Mouse (Mus musculus) CH12.LX (cell line): ENCODE measurements around the gene Gm10198.

Experiments used
- CHD1 ChIP-seq: IDR thresholded peaks from 2 replicates; pipeline ENCODE4 v1.6.1; 2012; ENCODE audit warnings: low read depth, low read length, improper control_type of control experiment, inconsistent platforms
- CTCF ChIP-seq, 2 experiments: IDR thresholded peaks in 1 of 2; conservative IDR thresholded peaks in 1 of 2; 2 replicates each; pipeline ENCODE4 v1.5.1; 2011 to 2012; ENCODE audit warnings: low read depth in 2 of 2, low read length in 2 of 2, improper control_type of control experiment in 1 of 2, inconsistent platforms in 1 of 2, mild to moderate bottlenecking in 1 of 2, moderate library complexity in 1 of 2
- EP300 ChIP-seq: IDR thresholded peaks from 2 replicates; pipeline ENCODE4 v1.6.1; 2011; ENCODE audit warnings: low read length, improper control_type of control experiment
- HCFC1 ChIP-seq: IDR thresholded peaks from 2 replicates; pipeline ENCODE4 v1.6.1; 2012; ENCODE audit warnings: low read depth, mild to moderate bottlenecking, inconsistent platforms, low read length, improper control_type of control experiment
- POLR2AphosphoS2 ChIP-seq: IDR thresholded peaks from 2 replicates; pipeline ENCODE4 v1.6.1; 2011; ENCODE audit warnings: low read depth, low read length, improper control_type of control experiment
- RCOR1 ChIP-seq: conservative IDR thresholded peaks from 2 replicates; pipeline ENCODE4 v1.6.1; 2012; ENCODE audit warnings: low read depth, mild to moderate bottlenecking, inconsistent platforms, low read length, improper control_type of control experiment
- TBP ChIP-seq: conservative IDR thresholded peaks from 2 replicates; pipeline ENCODE4 v1.6.1; 2011; ENCODE audit warnings: low read depth, low read length, improper control_type of control experiment
- ZC3H11A ChIP-seq: IDR thresholded peaks from 2 replicates; pipeline ENCODE4 v1.6.1; 2012; ENCODE audit warnings: low read depth, mild to moderate bottlenecking, inconsistent platforms, low read length, improper control_type of control experiment
- ZNF384 ChIP-seq: IDR thresholded peaks from 2 replicates; pipeline ENCODE4 v1.6.1; 2012; ENCODE audit warnings: low read depth, low read length, improper control_type of control experiment, inconsistent platforms

DNA sequence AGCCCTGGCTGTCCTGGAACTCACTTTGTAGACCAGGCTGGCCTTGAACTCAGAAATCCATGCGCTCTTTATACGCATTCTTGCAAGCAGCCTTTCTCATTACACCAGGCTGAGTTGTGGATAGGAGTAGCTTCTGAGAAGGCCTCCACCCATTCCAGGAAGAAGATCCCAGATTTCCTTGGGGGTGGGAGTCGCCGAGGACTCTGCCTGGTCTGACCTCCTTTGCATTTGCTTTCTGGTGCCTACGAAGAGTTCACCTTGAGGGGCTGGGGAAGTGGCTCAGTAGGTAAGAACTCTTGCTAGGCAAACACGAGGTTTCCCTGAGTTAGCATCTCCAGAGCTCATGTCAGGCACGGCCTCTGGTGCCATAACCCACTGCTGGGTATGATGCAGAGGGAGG is 39.4 kb upstream of the Gm10198 start:
- no peak for TF ChIP-seq ZNF384
- TF ChIP-seq EP300 = no peak
- TF ChIP-seq TBP = no peak
- no peak for TF ChIP-seq ZC3H11A
- no peak for TF ChIP-seq POLR2AphosphoS2
- TF ChIP-seq CTCF (conservative IDR thresholded peaks at IDR 0.05 in 1 of 2, IDR thresholded peaks at IDR 0.05 in 1 of 2; ENCODE audit: low read depth in 2 of 2, low read length in 2 of 2) = no peak
- TF ChIP-seq CHD1 = no peak
- TF ChIP-seq RCOR1 = no peak
- TF ChIP-seq HCFC1 = no peak
